Mouse (Mus musculus) gastrocnemius, adult 8-10 months (tissue): ENCODE data around the gene Rgsl1. TPM values are rescaled to one million over a fixed set of nuclear protein-coding genes. Genes with fewer than 3 reads are reported as not detected.
A peak's percentile ranks its signal among the peaks of the same experiment; 100 is the strongest.
"Not testable (repeated sequence)": the region's sequence is repeated elsewhere in the genome, so short reads cannot be mapped to it uniquely, and the experiment has no call there.

Experiments used
- DNase-seq, 2 experiments: peaks; one replicate each; pipeline ENCODE4 v3.0.0; 2022; ENCODE audit warnings: low spot score in 2 of 2
- total RNA-seq, 4 experiments: library from RNA; stranded (reverse); gene quantifications; 2 replicates each; pipeline ENCODE4 v1.2.4; 2022

Rgsl1 gene
- total RNA-seq: under 1 TPM in 1 of 4 experiments, not detected in 3; 0.09 TPM

DNA sequence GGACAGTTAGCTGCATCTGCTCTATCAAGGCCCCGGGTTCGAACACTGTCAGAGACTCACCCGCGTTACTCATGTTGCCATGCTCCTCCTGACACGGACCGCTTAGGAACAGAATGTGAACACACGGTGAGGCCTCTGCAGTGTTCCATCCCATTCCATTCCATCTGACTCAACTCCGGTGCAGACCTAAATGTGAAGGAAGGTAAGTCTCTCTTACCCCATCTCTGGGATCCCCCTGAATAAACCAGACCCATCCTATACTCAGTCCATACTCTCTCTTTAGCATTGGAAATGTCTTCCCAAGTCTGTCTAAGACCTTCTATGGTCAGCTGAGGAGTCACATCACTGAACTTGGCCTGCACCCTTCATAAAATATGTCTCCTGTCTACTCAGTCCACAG, at the start of gene Rgsl1:
Gene Rgsl1, minus strand, starts transcription at position 101 of the 400 bp plus-strand sequence.
- DNase-seq: no peak

DNA sequence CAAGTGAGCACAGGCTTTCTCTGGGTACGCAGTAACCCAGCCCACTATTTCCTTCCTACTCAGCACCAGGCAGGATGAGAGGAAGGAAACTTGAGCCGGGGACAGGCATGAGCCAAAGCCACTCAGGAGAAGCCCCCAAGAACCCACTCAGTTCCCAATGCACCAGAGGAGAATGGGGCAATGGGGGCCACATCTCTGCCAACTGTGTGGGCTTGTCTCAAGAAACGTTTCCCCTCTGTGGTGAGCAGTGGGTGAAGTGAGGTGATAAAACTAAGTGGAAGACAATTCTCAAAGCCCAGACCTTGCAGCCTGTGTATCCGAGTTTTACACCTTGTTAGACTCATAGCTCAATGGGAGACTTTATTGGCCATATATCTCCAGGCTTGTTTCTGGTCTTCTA, 47.5 kb upstream of the Rgsl1 start, which contains the start of gene Teddm1a:
Gene Teddm1a, plus strand, starts transcription at position 301 of the 400 bp plus-strand sequence.
- DNase-seq: no peak

DNA sequence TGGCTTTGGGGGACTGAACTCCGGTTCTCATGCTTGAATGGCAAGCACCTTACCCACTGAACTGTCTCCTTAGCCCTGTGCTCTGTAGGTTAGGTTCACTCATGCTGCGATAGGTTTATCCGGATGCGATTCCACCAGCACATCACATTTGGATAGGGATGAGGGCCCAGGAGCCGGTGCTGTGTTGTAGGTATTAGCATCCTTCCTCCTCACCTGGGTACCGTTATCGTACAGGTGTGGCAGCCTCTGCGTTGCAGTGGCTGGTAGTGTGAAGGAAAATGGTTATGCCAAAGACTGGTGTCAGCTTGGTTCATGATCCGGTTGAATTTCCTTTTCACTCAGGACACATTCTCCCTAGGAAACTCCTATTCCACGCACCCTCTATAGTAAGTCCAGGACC, 46.2 kb upstream of the Rgsl1 start:
- no peak for DNase-seq

DNA sequence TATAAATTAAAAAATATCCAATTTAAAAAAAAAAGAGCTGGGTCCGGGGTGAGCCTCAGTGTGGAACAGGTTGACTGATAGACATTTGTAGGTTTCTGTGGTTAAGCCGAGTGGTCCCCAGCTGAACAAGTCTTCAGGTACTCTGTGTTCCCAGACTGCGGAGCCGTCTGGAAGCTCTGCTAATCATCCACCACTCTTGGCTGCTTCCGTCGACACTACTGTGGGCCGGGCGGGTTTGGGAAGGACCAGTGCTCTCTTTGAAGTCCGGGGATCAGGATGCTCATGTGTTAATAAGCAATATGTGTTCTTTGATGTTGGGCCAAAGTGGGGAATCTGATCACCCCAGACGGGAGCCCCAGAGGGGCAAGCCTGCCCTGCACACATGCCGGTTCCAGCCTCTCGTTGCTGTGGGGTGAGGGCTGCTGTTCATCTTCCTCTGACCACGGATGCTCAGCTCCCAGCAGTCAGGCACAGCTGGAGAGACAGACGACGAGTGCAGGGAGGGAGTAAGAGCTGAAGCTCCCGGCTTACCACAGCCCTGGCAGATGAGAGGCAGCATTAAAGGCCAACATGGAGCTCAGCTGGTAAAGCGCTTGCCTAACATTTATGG, 42.2 kb upstream of the Rgsl1 start:
- no peak for DNase-seq

DNA sequence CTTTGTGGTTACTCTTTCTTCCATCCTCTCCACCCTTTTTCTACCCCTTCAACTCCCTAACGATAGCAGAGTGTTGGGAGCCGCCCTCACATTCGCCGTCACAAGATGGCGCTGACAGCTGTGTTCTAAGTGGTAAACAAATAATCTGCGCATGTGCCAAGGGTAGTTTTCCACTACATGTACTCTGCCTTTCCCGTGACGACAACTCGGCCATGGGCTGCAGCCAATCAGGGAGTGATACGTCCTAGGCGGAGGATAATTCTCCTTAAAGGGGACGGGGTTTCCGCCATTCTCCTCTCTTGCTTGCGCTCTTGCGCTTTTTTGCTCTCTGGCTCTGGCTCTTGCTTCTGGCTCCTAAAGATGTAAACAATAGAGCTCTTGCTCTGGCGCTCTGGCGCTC, 36.4 kb upstream of the Rgsl1 start:
- DNase-seq: not testable (repeated sequence)

DNA sequence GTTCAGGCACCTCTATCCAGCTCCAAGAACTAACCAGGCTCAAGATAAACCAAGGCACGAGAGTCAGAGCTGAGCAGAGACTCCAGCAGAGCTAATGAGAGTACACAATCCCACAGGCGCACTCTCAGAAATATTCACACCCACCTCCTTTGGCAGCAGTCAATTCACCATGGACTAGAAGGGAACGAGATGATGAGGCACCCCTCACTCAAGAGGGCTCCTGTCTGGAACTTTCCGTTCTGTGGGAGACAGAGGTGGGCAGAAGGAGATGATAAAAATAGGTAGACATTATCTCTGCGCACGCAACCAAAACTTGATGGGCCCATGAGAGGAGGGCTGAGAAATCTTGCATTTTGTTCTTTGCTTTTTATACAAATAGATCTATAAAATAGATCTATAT, 30.1 kb upstream of the Rgsl1 start, which contains the start of gene Teddm1b:
Gene Teddm1b, plus strand, starts transcription at position 301 of the 400 bp plus-strand sequence.
- no peak for DNase-seq

DNA sequence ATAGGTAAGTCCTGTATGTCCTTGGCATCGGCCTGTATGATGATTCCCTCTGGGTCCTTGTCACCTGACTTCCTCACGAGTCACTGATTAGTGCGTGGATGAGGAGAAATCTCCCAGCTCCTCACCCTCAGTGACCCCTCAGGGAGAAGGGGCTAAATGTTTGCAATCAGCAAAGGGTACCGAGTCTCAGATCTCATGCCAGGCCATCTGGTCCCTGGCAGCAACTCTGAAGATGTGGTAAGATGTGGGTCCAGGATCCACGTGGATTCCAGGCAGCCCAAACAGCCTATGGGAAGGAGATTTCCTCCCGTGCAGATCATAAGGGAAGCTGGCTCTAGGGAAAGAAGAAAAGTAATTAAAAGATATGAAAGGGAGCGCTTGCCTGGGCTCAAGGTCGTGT, 12.0 kb upstream of the Rgsl1 start:
- DNase-seq: no peak

DNA sequence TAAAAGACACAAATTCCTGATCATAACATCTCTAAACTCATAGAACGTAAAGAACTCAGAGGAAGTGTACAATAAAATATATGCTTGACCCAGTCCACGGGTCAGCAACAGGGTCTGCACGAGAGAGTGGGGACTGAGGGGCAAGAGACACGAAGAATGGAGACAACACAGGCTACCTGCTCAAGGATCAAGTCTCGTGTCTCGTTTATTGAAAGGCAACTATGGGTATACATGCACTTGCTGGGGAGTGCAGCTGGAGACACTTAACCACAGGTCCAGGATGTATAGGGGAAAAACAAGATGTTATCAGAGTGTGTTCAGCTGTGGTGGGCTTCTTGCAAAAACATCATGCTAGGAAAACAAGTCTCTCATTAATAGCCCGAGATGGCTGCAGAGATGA, 8.8 kb upstream of the Rgsl1 start:
- DNase-seq: not testable (repeated sequence)

DNA sequence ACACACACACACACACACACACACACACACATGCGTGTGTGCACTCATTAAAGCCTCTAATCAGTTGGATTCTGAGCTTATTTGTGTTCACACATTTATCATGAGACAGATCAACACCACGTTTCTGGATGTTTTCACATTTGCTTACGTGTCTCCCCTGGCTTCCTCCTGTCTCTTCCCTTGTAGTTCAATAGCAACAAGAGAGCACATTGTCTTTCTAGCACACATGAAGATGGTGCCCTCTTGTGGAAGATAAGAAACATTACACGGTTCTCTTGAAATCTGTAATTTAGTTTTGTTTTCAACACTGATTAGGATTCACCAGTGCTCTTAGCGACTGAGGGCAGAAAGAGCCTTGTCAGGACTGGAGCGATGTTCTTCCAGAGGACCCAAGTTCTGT, 2.9 kb upstream of the Rgsl1 start:
- DNase-seq: no peak

DNA sequence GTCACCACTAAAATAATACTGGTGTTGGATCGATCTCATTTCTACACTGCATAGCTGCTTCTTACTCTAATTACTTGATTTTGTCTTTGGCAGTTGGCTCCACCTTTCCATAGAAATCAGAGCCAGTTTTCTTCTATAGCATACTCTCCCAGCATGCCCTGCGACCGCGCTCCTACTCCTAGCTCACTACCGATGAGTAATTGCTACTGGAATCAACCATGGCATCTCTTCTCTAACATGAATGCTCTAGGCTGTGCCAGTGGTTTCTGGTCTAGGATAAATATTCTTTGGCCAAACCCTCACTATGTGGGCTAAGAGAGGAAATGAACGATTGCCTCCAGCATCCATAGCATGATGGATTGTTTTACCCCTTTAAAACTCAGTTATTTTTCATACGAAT, 2.5 kb upstream of the Rgsl1 start:
- DNase-seq: no peak

DNA sequence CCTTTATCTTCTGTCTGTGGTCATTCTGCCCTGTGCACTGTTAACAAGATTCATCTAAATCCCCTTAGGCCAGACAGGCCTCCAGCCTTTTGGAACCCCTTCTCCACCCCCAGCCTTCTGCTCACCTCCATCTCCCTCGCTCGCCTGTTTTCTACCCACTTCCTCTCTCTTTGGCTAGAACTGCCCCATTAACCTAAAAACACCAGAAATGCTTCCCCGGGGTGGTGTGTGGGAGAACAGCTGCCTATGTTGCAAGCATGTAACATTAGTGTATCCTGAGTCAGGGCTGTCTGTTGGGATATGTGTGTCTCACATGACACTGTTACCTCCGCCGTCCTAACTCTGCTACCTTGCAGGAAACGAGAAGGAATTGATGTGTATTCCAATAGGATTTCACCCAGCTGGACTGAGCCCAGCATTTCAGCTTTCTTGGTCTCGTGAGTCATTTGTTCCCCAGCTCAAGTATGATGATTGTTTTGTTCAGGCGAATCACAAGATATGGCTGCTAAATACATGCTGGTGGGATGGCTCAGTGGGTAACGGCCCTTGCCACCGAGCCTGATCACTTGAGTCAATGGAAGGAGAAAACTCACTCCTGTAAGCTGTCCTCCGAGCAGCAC, 1.7 kb downstream of the Rgsl1 start:
- no peak for DNase-seq

DNA sequence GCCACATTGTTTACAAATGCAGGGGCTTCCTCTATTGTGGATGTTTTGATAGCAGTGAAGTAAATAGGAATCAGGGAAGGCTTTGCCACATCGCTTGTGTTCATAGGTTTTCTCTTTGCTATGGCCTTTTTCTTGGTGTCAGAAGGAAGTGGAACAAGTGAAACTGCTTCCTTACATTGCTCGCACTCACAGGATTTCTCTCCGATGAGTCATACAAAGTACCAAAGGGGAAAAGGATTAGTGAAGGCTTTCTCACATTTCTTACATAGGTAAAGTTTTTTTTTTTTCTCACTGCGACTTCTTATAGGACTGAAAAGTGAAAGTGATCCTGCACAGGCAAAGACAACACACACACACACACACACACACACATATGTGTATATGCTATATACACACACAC, 7.9 kb downstream of the Rgsl1 start:
- no peak for DNase-seq

DNA sequence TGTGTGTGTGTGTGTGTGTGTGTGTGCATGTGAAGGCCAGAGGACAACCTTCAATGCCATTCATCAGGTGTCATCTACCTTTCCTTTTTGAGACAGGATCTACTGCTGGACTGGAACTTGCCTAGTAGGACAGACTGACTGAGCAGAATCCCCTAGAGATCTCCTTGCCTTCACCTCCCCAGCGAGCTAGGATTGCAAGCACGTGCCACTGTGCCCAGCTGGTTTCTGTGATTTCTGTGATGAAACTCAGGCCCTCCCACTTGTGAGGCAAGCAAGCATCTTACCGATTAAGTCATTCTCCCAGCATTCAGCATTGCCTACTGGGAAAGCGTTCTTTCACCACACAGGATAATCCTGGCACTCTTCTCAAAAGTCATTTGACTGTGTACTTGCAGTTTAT, 13.2 kb downstream of the Rgsl1 start:
- no peak for DNase-seq

DNA sequence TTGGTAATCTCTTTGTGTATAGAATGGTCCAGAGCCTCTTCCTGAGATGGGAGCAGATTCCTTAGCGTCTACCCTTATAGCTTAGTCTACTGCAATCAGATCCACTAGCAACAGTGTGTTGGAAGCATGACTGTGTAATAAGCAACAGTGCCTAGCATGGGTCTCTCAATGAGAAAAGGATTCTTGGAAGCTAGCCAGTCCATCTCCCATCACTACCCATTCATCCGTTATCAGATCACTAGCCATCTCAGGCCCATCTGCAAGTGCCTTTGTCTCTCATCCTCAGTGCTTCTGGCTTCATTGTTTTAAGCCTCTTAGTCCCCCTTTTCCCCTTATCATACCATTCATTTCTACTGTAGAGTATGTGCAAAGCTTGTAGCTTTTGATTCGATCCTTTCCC, 23.7 kb downstream of the Rgsl1 start:
- DNase-seq: no peak

DNA sequence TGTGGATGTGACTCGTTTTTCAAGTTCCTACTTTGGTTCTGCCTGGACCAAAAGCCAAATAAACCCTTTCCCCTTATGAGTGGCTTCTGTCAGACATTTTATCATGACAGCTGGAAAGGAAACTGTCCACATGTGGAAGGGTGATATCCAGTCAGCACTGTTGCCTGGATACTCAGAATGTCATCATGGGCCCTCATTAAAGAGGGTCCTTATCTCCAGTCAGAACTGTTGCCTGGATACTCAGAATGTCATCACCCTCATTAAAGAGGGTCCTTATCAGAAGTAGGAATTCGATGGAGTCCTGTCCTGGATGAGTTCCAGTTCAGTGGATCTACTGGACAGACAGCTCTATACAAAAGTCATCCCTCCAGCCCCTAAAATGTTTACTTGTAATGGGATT, 29.7 kb downstream of the Rgsl1 start:
- no peak for DNase-seq

DNA sequence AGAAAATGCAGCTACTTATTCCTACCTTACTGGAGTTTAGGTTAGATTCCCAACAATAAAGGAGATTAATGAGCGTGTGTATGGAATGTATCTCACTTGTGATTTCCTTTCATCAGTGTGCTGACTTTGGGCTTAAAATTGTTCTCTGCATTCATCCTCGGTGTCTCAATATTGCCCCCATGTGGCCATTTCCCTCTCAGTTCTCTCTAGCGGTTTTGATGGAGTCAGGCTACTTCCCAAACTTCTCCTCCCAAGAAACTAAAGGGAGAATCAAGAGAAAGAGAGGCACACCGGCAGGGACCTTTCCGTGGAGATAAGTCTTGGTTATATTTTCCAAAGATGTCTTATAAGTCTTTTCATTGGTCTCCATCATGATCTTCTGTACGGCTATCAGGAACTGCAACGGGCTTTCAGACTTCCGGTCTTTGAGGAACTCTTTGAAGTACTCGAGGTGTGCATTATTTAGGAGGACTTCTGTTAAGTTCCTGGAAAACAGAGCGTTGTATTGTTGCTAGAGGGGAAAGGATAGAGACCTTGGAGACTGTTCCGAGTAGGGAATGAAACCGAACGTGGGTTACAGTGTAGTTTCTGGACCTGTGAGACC, 36.5 kb downstream of the Rgsl1 start:
- DNase-seq: peak in 1 of 2 experiments; percentile 32

DNA sequence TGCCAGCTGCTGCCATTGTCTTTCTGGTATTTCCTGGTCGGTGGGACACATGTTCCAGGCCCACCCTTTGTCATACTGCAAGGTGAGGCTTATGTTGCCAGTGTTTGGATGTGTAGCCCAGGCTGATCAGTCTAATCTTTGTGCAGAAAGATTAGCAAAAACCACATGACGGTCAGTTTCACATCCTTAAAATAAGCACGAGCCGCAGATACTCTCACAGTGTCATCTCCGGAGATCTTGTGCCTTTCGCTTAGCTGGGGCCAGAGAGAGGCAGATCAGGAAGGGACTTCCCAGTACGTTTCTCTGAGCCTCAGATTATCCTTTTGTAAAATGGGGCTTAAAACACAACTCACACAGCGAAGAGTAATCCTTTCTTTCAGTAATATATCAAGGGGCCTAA, 40.4 kb downstream of the Rgsl1 start:
- DNase-seq: no peak

DNA sequence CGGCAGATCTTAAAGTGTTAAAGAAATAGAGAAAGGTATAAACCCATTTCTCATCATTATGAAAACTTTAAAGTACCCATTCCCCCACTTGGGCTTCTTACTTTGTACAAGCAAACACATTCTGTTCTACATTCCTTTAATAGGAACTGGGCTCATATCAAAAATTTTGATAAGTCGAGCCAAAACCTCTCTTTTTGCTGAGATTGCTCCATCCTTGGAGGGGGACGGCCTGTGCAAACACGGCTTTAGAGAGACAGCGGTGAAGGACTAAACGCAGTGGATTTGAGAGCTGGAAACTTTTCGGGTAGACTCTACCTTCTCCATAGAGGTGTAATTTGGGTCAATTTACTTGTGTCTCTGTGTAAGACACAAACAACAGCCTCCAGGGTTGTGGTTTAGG, 41.3 kb downstream of the Rgsl1 start:
- DNase-seq: no peak

DNA sequence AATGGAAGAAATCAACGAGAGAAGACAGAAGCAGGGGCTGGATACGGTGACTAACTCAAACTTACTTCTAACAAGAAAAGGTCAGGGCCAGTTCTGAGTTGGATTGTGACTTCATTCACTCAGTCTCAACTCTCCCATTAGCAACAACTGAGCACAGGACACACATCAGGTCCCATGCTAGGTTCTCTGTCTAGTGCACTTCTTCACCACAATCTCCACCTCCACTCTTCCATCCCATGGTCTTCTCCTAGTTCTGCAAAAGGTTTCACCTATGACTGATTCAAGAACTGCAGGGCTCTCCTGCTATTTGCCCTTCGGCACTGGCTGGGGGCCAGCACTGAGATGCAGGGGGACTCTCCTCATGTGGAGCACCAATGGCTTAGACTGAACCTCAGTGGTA, 49.7 kb downstream of the Rgsl1 start:
- no peak for DNase-seq

DNA sequence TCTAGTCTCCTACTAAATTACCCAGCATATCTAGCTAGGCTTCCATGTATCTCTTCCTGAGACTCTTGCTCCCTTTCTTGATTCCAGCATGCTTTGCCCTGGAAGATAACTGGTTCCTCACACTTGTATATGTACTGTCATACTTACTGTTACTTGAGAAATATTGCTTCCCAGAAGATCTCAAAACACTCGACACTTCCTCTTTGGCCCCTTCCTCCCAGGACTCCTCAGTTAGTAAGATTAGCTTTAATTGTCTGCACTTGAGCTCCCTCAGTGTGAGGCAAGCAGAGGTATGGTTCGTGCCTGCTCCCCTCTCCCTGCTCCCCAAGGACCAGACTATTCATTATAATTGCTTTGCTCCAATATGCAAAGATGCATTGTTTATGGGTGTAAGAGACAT, 53.2 kb downstream of the Rgsl1 start:
- no peak for DNase-seq

DNA sequence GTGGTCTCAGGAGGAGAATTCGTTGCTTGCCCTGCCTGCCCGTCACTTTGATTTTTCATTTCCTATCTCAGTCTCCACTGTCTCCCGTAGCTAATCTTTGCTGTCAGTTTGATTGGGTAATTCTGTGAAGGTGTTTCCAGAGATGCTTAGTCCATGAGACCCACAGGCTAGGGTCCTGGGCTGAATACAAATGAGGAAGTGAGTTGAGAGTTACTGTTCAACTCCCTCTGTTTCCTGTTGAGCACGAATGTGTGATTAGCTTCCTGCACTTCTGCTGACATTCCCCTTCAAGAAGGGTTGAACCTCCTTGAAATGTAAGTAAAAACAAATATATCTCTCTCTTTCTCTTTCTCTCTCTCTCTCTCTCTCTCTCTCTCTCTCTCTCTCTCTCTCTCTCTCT, 58.3 kb downstream of the Rgsl1 start:
- no peak for DNase-seq

DNA sequence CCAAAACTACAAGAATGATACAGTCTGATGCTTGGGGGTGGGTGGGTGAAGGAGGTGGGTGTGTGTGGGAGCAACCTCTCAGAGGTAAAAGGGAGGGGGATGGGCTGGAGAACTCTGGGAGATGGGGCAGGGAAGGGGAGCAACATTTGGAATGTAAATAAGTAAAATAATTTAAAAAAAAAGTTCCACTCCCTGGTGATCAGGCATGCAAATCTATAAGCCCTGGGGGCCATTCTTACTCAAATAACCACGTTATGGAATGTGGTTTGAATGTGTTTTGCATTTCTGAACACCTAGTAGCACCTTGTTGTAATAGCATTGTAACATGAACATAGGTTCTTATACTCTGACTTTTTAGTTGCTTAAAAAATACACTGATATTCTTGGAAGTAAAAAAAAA, 60.6 kb downstream of the Rgsl1 start:
- DNase-seq: no peak

DNA sequence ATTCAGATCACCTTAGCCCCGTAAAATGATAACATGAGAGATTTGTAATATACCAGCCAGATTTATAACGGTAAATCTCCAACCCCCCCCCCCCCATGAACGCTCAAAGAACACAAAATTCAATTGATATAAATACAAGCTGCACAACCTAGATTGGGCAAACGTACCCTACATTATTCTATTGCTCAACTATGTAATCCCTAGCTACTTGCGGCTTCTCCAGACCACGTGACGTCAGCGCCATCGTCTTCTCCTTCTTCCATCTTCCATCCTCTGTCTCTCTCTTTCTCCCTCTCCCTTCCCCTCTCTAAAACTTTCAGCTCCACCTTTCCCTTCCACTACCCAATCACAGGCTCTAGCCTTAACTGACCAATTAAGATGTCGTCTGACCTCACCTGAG, 65.7 kb downstream of the Rgsl1 start:
- DNase-seq: no peak
